Mouse (Mus musculus) myocyte (in vitro differentiated cells): ENCODE results near the gene Ern1. TPM values are rescaled to one million over a fixed set of nuclear protein-coding genes. Genes with fewer than 3 reads are reported as not detected.
"Not testable (repeated sequence)": the region's sequence is repeated elsewhere in the genome, so short reads cannot be mapped to it uniquely, and the experiment has no call there.

Source experiments
- H3K27me3 ChIP-seq: one replicate; pipeline ENCODE4 v1.6.1; 2011; ENCODE audit not compliant: control insufficient read depth, insufficient read depth, insufficient read length
- H3K36me3 ChIP-seq: one replicate; pipeline ENCODE4 v1.6.1; 2011; ENCODE audit not compliant: control insufficient read depth, insufficient read depth
- H3K4me2 ChIP-seq: one replicate; pipeline ENCODE4 v1.6.1; 2011; ENCODE audit warnings: low read depth, control low read depth
- H3K4me3 ChIP-seq: one replicate; pipeline ENCODE4 v1.5.1; 2011; ENCODE audit warnings: mild to moderate bottlenecking, control low read depth, moderate library complexity
- H3K79me2 ChIP-seq: one replicate; pipeline ENCODE4 v1.6.1; 2011; ENCODE audit not compliant: control insufficient read depth, insufficient read depth
- H3ac ChIP-seq: one replicate; pipeline ENCODE4 v1.6.1; 2011; ENCODE audit not compliant: control insufficient read depth, insufficient read length
- CEBPB ChIP-seq: IDR thresholded peaks from 2 replicates; pipeline ENCODE4 v1.6.1; 2011; ENCODE audit warnings: mild to moderate bottlenecking, moderate library complexity; ENCODE audit not compliant: poor library complexity, insufficient read depth, severe bottlenecking
- E2F4 ChIP-seq: IDR thresholded peaks from one replicate; pipeline ENCODE4 v1.6.1; 2011; ENCODE audit warnings: mild to moderate bottlenecking, control low read depth, moderate library complexity; ENCODE audit not compliant: insufficient read depth
- MAX ChIP-seq: IDR thresholded peaks from one replicate; pipeline ENCODE4 v1.6.1; 2011; ENCODE audit warnings: low read depth, mild to moderate bottlenecking, control low read depth
- MYOD1 ChIP-seq, 3 experiments: IDR thresholded peaks; one replicate each; pipeline ENCODE4 v1.6.1; 2011; ENCODE audit warnings: control low read depth in 2 of 3, low read depth in 2 of 3, mild to moderate bottlenecking in 2 of 3, moderate library complexity in 1 of 3; ENCODE audit not compliant: insufficient read length in 2 of 3, control insufficient read depth in 1 of 3
- MYOG ChIP-seq, 3 experiments: IDR thresholded peaks; one replicate each; pipeline ENCODE4 v1.6.1; 2011; ENCODE audit warnings: control low read depth in 2 of 3, low read depth in 2 of 3, mild to moderate bottlenecking in 2 of 3; ENCODE audit not compliant: insufficient read length in 2 of 3, control insufficient read depth in 1 of 3, insufficient read depth in 1 of 3
- POLR2A ChIP-seq: IDR thresholded peaks from one replicate; pipeline ENCODE4 v1.6.1; 2011; ENCODE audit warnings: low read depth, mild to moderate bottlenecking, control low read depth, moderate library complexity; ENCODE audit not compliant: insufficient read length
- POLR2AphosphoS2 ChIP-seq: IDR thresholded peaks from one replicate; pipeline ENCODE4 v1.6.1; 2011; ENCODE audit warnings: low read depth, control low read depth; ENCODE audit not compliant: insufficient read length
- REST ChIP-seq: IDR thresholded peaks from one replicate; pipeline ENCODE4 v1.6.1; 2011; ENCODE audit warnings: mild to moderate bottlenecking, control low read depth, moderate library complexity; ENCODE audit not compliant: insufficient read depth, insufficient read length
- SRF ChIP-seq: IDR thresholded peaks from one replicate; pipeline ENCODE4 v1.6.1; 2011; ENCODE audit warnings: low read depth; ENCODE audit not compliant: control insufficient read depth, insufficient read length
- TCF12 ChIP-seq: IDR thresholded peaks from one replicate; pipeline ENCODE4 v1.6.1; 2011; ENCODE audit warnings: mild to moderate bottlenecking, control low read depth; ENCODE audit not compliant: poor library complexity, insufficient read depth, severe bottlenecking
- TCF3 ChIP-seq: IDR thresholded peaks from one replicate; pipeline ENCODE4 v1.6.1; 2011; ENCODE audit warnings: low read depth, control low read depth; ENCODE audit not compliant: insufficient read length
- USF1 ChIP-seq: IDR thresholded peaks from one replicate; pipeline ENCODE4 v1.6.1; 2011; ENCODE audit warnings: low read depth, mild to moderate bottlenecking, control low read depth, moderate library complexity
- polyA plus RNA-seq: library from polyadenylated mRNA; unstranded; fragments of >200 nt; fragmentation: generic; extraction: Trizol; gene quantifications from one replicate; pipeline ENCODE4 v1.2.1, GENCODE M21; 2012; ENCODE audit warnings: missing spikeins

Ern1 gene
- polyA plus RNA-seq, 1 experiment = 20.4 TPM

- Histone ChIP-seq H3K27me3 (no peaks in the 10 kb centered on the region), H3K36me3 (no peaks in the 10 kb centered on the region), H3K4me2 (peak overlapping the region; percentile 89), H3K4me3 (peak overlapping the region; percentile 88), H3ac (peak overlapping the region; percentile 54), H3K79me2 (no peaks in the 10 kb centered on the region)
- TF ChIP-seq USF1 (peak; percentile 100), E2F4 (no peak), MYOG (IDR thresholded peaks at IDR 0.05; ENCODE audit: control insufficient read depth in 1 of 3, insufficient read depth in 1 of 3, insufficient read length in 2 of 3, low read depth in 2 of 3) (no peak), MYOD1 (IDR thresholded peaks at IDR 0.05; ENCODE audit: control insufficient read depth in 1 of 3, insufficient read length in 2 of 3, low read depth in 2 of 3) (peak in 1 of 3 experiments; percentile 16), POLR2A (peak; percentile 100), POLR2AphosphoS2 (peak; percentile 100)
Measured at GRCm38 (mm10) chr11:106500393-106501307, 13.0 kb upstream of the Ern1 start.

GRCm38 (mm10) chr11:106498739-106499379 lies 11.2 kb upstream of the Ern1 start:
- H3K4me2 ChIP-seq = no peak overlapping the region
- no peak overlapping the region for H3ac ChIP-seq
- H3K79me2 ChIP-seq = no peaks in the 10 kb centered on the region
- H3K27me3 ChIP-seq = no peaks in the 10 kb centered on the region
- TF ChIP-seq REST = no peak
- no peak for TF ChIP-seq MYOG (IDR thresholded peaks at IDR 0.05; ENCODE audit: control insufficient read depth in 1 of 3, insufficient read depth in 1 of 3, insufficient read length in 2 of 3, low read depth in 2 of 3)
- no peak for TF ChIP-seq POLR2AphosphoS2
- no peak for TF ChIP-seq POLR2A
- TF ChIP-seq CEBPB = no peak
- TF ChIP-seq E2F4 = no peak
- no peak for TF ChIP-seq MAX
- no peak for TF ChIP-seq SRF
- TF ChIP-seq TCF3 = no peak
- TF ChIP-seq TCF12 = no peak
- TF ChIP-seq USF1 = no peak
- H3K4me3 ChIP-seq = no peak overlapping the region
- H3K36me3 ChIP-seq = no peaks in the 10 kb centered on the region

GRCm38 (mm10) chr11:106497926-106498325 lies 10.3 kb upstream of the Ern1 start:
- H3K4me3 ChIP-seq = no peak overlapping the region
- H3K79me2 ChIP-seq = no peaks in the 10 kb centered on the region
- no peak overlapping the region for H3K4me2 ChIP-seq
- H3ac ChIP-seq = no peak overlapping the region
- TF ChIP-seq TCF3 (no peak), MYOD1 (IDR thresholded peaks at IDR 0.05; ENCODE audit: control insufficient read depth in 1 of 3, insufficient read length in 2 of 3, low read depth in 2 of 3) (no peak), USF1 (no peak), MYOG (IDR thresholded peaks at IDR 0.05; ENCODE audit: control insufficient read depth in 1 of 3, insufficient read depth in 1 of 3, insufficient read length in 2 of 3, low read depth in 2 of 3) (no peak), POLR2A (no peak), E2F4 (no peak), POLR2AphosphoS2 (no peak), MAX (no peak), CEBPB (no peak), REST (no peak), SRF (no peak), TCF12 (no peak)
- H3K36me3 ChIP-seq = no peaks in the 10 kb centered on the region
- no peaks in the 10 kb centered on the region for H3K27me3 ChIP-seq

- H3K4me3 ChIP-seq, H3K27me3 ChIP-seq, H3K4me2 ChIP-seq, H3ac ChIP-seq, H3K36me3 ChIP-seq, H3K79me2 ChIP-seq: not testable (repeated sequence)
Measured at GRCm38 (mm10) chr11:106497009-106497408, 9.4 kb upstream of the Ern1 start.
